Mouse (Mus musculus): ENCODE measurements around the gene Tmem132c. TPM values are rescaled to one million over a fixed set of nuclear protein-coding genes. Genes with fewer than 3 reads are reported as not detected.

Gene Tmem132c
- polyA plus RNA-seq, 1 experiment from 2014 or later, result 4.8 TPM

DNA sequence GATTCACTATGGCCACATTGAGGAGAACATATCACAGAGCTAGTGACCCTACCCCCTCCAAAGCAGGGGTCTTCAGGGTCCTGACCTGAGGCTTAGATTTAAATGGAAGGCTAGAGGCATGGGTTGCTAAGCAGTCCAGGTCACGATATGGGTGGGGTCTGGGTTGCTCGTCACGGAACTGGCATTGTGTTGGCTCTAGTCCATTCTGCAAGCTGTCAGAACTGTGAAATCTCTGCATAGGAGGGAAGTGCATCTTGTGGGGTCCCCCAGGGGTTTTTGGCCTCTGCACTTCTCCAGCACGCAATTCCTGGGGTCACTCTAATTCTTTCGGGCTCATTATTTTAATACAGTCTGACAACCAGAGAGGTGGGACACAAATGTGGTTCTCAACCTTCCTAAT lies 55.9 kb downstream of the Tmem132c start:
- Histone ChIP-seq H3K4me2 (ENCODE audit: low read length) (no peak overlapping the region), H3K4me1 (replicated peaks; ENCODE audit: control insufficient read depth, insufficient read depth, low read length) (peaks cover 8% of the 10 kb centered on the region), H3K4me3 (replicated peaks; ENCODE audit: low read length) (no peak overlapping the region), H3K36me3 (ENCODE audit: control insufficient read depth, insufficient read depth) (no peaks in the 10 kb centered on the region), H3K9me3 (ENCODE audit: control insufficient read depth, low read length) (no peaks in the 10 kb centered on the region), H3K9ac (replicated peaks; ENCODE audit: low read depth, low read length) (no peak overlapping the region), H3K27ac (ENCODE audit: low read length) (no peak overlapping the region), H3K27me3 (replicated peaks; ENCODE audit: control insufficient read depth, insufficient read depth, low read length) (no peaks in the 10 kb centered on the region)
- ATAC-seq, result no peak
- 32% methylated on average over 5 of the region's 5 CpGs for WGBS

DNA sequence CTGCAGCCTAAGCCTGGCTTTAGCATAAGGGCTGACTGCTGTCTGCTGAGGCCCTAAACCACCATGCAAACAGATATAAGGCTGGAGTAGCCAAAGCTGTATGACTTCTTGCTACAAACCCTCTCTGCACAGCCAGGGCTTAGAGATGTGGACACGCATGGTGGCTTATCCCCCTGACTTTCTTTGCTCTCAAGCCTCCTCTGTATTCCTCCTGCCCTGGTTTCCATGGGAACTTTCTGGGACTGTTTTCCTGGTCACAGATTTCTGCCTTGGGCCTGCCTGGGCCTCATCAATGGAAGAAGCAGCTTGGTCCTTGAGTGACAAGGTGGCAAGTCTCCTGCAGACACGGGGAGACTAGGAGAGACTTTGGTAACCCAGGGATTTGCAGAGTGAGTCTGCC lies 56.5 kb downstream of the Tmem132c start:
- H3K27me3 ChIP-seq (replicated peaks; ENCODE audit: control insufficient read depth, insufficient read depth, low read length), result no peaks in the 10 kb centered on the region
- no peak overlapping the region for H3K4me2 ChIP-seq (ENCODE audit: low read length)
- WGBS, result 36% methylated on average over 2 of the region's 2 CpGs
- ATAC-seq, result no peak
- H3K4me1 ChIP-seq (replicated peaks; ENCODE audit: control insufficient read depth, insufficient read depth, low read length), result peaks cover 8% of the 10 kb centered on the region
- no peak overlapping the region for H3K4me3 ChIP-seq (replicated peaks; ENCODE audit: low read length)
- no peaks in the 10 kb centered on the region for H3K36me3 ChIP-seq (ENCODE audit: control insufficient read depth, insufficient read depth)
- no peak overlapping the region for H3K27ac ChIP-seq (ENCODE audit: low read length)
- no peaks in the 10 kb centered on the region for H3K9me3 ChIP-seq (ENCODE audit: control insufficient read depth, low read length)
- no peak overlapping the region for H3K9ac ChIP-seq (replicated peaks; ENCODE audit: low read depth, low read length)

DNA sequence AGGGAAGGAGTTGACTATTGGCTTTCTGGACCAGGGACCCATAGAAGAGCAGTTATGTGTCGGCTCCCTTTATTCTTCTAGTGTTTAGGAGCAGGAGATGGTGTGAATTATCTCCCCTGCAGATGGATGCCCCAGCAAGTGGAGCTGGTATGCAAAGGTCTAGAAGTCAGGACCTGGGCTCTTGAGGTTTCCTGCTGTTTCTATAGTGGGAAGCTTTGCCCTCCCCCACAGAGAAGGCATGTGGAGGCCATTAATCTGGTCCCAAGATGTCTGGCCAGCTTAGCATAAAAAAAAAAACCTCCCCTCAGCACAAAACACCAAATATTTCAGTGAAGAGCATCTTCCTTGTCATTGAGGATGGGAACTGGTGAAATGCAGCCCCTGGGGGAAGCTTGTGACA lies 57.4 kb downstream of the Tmem132c start:
- H3K4me2 ChIP-seq (ENCODE audit: low read length), result no peak overlapping the region
- H3K9ac ChIP-seq (replicated peaks; ENCODE audit: low read depth, low read length), result no peak overlapping the region
- 38% methylated on average over 1 of the region's 1 CpGs for WGBS
- no peak overlapping the region for H3K4me3 ChIP-seq (replicated peaks; ENCODE audit: low read length)
- no peaks in the 10 kb centered on the region for H3K27me3 ChIP-seq (replicated peaks; ENCODE audit: control insufficient read depth, insufficient read depth, low read length)
- no peaks in the 10 kb centered on the region for H3K36me3 ChIP-seq (ENCODE audit: control insufficient read depth, insufficient read depth)
- peaks cover 8% of the 10 kb centered on the region for H3K4me1 ChIP-seq (replicated peaks; ENCODE audit: control insufficient read depth, insufficient read depth, low read length)
- no peak overlapping the region for H3K27ac ChIP-seq (ENCODE audit: low read length)
- H3K9me3 ChIP-seq (ENCODE audit: control insufficient read depth, low read length), result no peaks in the 10 kb centered on the region
- ATAC-seq, result no peak

DNA sequence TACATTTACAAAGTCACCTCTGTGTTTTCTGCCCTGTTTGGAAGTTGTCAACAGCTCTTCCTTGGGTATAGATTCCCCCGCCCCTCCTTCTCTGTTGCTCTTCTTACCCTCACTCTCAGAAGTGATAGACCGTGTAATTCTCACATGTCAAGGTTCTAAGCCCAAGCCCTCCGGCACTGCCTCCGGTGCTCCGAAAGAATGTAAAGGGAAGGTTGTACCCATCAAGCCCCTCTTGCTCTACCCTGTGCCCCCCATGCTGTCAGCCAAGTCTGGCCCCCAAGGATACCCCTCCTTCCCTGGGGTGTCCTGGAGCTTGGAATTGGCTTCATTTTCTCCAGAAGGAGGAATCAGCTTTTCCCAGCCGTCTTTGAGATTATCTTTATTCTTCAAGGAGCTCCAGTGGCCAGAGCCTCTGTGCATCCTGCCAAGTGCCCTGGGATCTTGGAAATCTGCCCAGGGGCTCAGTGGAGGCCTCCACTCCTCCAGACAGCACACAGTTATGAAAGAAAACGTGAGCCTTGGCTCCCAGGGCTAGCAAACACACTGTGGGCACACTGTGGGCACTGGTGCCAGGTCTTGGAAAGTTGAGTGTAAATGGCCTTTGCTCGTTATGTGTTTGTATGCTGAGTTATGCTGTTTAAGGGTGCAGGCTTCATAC lies 59.1 kb downstream of the Tmem132c start:
- no peak overlapping the region for H3K4me2 ChIP-seq (ENCODE audit: low read length)
- no peak overlapping the region for H3K4me3 ChIP-seq (replicated peaks; ENCODE audit: low read length)
- no peaks in the 10 kb centered on the region for H3K27me3 ChIP-seq (replicated peaks; ENCODE audit: control insufficient read depth, insufficient read depth, low read length)
- no peaks in the 10 kb centered on the region for H3K36me3 ChIP-seq (ENCODE audit: control insufficient read depth, insufficient read depth)
- H3K9ac ChIP-seq (replicated peaks; ENCODE audit: low read depth, low read length), result no peak overlapping the region
- peaks cover 8% of the 10 kb centered on the region for H3K4me1 ChIP-seq (replicated peaks; ENCODE audit: control insufficient read depth, insufficient read depth, low read length)
- ATAC-seq, result peak; percentile 75
- WGBS, result 25% methylated on average over 8 of the region's 8 CpGs
- no peaks in the 10 kb centered on the region for H3K9me3 ChIP-seq (ENCODE audit: control insufficient read depth, low read length)
- no peak overlapping the region for H3K27ac ChIP-seq (ENCODE audit: low read length)

DNA sequence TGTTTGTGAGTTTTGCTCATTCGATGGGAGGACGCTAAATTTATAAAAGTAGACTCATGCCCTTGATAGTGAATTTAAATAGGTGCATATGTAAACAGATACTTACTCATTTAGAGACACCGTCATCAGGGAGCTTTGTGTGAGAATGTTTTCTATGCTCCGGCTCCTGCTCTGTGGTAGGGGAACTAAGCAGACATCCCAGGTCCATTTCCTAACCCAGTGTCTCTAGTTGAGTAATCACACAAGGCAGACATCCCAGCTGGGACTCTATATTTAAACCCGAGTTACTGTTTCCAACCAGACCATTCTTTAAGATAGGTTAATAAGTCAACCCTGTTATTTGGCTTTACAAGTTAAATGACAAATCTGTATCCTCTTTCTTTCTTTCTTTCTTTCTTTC lies 63.7 kb downstream of the Tmem132c start:
- Histone ChIP-seq H3K4me1 (replicated peaks; ENCODE audit: control insufficient read depth, insufficient read depth, low read length) (peaks cover 8% of the 10 kb centered on the region), H3K4me2 (ENCODE audit: low read length) (no peak overlapping the region), H3K4me3 (replicated peaks; ENCODE audit: low read length) (no peak overlapping the region), H3K9me3 (ENCODE audit: control insufficient read depth, low read length) (no peaks in the 10 kb centered on the region), H3K27me3 (replicated peaks; ENCODE audit: control insufficient read depth, insufficient read depth, low read length) (no peaks in the 10 kb centered on the region), H3K27ac (ENCODE audit: low read length) (no peak overlapping the region), H3K9ac (replicated peaks; ENCODE audit: low read depth, low read length) (no peak overlapping the region), H3K36me3 (ENCODE audit: control insufficient read depth, insufficient read depth) (no peaks in the 10 kb centered on the region)
- 71% methylated on average over 5 of the region's 5 CpGs for WGBS
- no peak for ATAC-seq

DNA sequence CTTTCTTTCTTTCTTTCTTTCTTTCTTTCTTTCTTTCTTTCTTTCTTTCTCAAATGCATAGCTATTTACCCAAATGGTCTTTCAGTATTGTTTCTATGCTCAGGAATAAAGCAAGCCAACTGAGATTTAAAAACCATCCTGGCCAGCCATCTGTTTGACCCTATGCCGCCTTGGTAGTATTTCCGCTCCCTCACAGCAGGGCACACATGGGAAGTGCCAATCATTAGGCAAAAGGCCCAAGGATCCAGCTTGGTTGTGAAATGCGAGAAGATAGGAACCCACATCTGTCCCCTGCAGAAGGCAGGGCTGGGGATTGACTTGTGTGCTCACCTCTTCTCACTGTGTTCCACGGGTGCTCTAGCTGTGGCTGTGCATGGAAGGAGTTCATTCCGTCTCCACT lies 64.1 kb downstream of the Tmem132c start:
- H3K9me3 ChIP-seq (ENCODE audit: control insufficient read depth, low read length), result no peaks in the 10 kb centered on the region
- no peaks in the 10 kb centered on the region for H3K27me3 ChIP-seq (replicated peaks; ENCODE audit: control insufficient read depth, insufficient read depth, low read length)
- no peak overlapping the region for H3K4me2 ChIP-seq (ENCODE audit: low read length)
- ATAC-seq, result no peak
- no peak overlapping the region for H3K4me3 ChIP-seq (replicated peaks; ENCODE audit: low read length)
- no peaks in the 10 kb centered on the region for H3K36me3 ChIP-seq (ENCODE audit: control insufficient read depth, insufficient read depth)
- H3K27ac ChIP-seq (ENCODE audit: low read length), result no peak overlapping the region
- peaks cover 4% of the 10 kb centered on the region for H3K4me1 ChIP-seq (replicated peaks; ENCODE audit: control insufficient read depth, insufficient read depth, low read length)
- 45% methylated on average over 5 of the region's 5 CpGs for WGBS
- no peak overlapping the region for H3K9ac ChIP-seq (replicated peaks; ENCODE audit: low read depth, low read length)

DNA sequence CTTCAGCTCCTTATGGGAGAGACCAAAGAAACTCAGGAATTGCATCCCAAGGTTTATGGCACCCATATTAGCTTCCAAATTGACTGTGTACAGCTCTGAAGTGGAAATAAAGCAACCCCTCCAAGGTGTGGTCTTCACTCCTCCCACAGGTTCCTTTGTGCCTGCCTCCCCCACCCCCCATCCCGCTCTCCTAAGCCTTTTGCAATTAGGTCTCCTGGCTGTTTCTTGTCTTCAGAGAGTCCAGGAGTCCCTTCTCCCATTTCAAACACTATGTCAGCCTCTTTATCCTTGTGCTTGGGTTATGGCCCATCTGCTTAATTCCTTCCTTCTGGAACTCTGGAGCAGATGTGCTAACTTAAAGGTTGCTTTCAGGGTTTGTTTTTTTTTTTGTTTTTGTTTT lies 65.1 kb downstream of the Tmem132c start:
- H3K9ac ChIP-seq (replicated peaks; ENCODE audit: low read depth, low read length), result no peak overlapping the region
- H3K36me3 ChIP-seq (ENCODE audit: control insufficient read depth, insufficient read depth), result no peaks in the 10 kb centered on the region
- no peaks in the 10 kb centered on the region for H3K4me1 ChIP-seq (replicated peaks; ENCODE audit: control insufficient read depth, insufficient read depth, low read length)
- 35% methylated on average over 1 of the region's 1 CpGs for WGBS
- H3K27me3 ChIP-seq (replicated peaks; ENCODE audit: control insufficient read depth, insufficient read depth, low read length), result no peaks in the 10 kb centered on the region
- no peaks in the 10 kb centered on the region for H3K9me3 ChIP-seq (ENCODE audit: control insufficient read depth, low read length)
- no peak overlapping the region for H3K4me3 ChIP-seq (replicated peaks; ENCODE audit: low read length)
- ATAC-seq, result no peak
- H3K27ac ChIP-seq (ENCODE audit: low read length), result no peak overlapping the region
- H3K4me2 ChIP-seq (ENCODE audit: low read length), result no peak overlapping the region

DNA sequence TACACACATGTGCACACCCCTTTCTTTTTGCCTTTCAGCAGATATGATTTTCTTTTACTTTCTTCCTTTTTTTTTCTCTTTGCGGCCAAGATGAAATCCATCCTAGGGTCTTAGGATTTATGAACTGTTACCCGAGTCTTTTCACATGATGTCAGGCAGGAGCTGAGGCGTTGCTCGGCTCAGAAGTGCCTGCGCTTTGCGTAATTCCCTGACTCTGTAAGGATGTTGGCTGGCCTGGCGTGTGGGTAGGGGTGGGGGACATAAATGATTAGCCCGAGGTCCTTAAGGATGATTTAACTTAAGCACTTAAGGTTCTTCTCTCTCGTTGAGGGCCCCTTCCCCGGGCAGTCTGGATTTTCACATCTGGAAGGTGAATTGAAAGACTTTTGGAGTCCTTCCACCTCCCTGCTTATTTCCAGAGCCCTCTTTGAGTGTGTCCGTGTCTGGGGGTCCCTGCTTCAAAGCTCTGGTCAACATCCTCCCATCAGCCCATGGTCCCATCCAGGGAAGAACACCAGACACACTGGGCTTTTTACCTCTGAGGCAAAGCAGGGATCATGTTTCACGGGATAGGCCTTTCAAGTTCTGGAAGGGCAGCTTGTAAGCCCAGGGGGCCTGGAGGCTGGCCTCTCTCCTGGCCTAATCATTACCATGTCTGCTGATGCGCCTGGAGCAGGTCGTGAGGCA lies 68.9 kb downstream of the Tmem132c start:
- no peak for ATAC-seq
- WGBS, result 52% methylated on average over 14 of the region's 14 CpGs
- H3K27me3 ChIP-seq (replicated peaks; ENCODE audit: control insufficient read depth, insufficient read depth, low read length), result no peaks in the 10 kb centered on the region

DNA sequence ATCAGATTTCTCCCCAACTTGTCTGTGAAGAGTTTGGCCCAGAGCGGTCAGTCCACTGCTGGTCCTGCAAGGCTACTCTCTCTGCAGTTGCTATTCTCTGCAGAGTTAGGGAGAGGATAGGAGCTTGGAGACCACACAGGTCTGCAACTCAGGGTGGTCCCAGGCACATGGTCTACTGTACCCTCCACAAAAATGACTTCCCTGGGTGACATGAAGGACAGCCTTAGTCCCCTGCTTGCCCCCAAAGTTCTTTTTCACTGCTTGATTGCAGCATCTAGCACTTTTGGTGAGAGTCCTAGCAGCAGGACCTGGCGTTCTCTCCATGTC lies 69.4 kb downstream of the Tmem132c start:
- Histone ChIP-seq H3K36me3 (ENCODE audit: control insufficient read depth, insufficient read depth) (no peaks in the 10 kb centered on the region), H3K27ac (ENCODE audit: low read length) (no peak overlapping the region), H3K9ac (replicated peaks; ENCODE audit: low read depth, low read length) (no peak overlapping the region), H3K27me3 (replicated peaks; ENCODE audit: control insufficient read depth, insufficient read depth, low read length) (no peaks in the 10 kb centered on the region), H3K9me3 (ENCODE audit: control insufficient read depth, low read length) (no peaks in the 10 kb centered on the region), H3K4me3 (replicated peaks; ENCODE audit: low read length) (no peak overlapping the region), H3K4me1 (replicated peaks; ENCODE audit: control insufficient read depth, insufficient read depth, low read length) (no peaks in the 10 kb centered on the region), H3K4me2 (ENCODE audit: low read length) (no peak overlapping the region)
- ATAC-seq, result no peak
- 76% methylated on average over 2 of the region's 2 CpGs for WGBS

More for the DNA sequence above, 68.9 kb downstream of the Tmem132c start:
- Histone ChIP-seq H3K9me3 (ENCODE audit: control insufficient read depth, low read length) (no peaks in the 10 kb centered on the region), H3K4me2 (ENCODE audit: low read length) (no peak overlapping the region), H3K4me1 (replicated peaks; ENCODE audit: control insufficient read depth, insufficient read depth, low read length) (no peaks in the 10 kb centered on the region), H3K36me3 (ENCODE audit: control insufficient read depth, insufficient read depth) (no peaks in the 10 kb centered on the region), H3K9ac (replicated peaks; ENCODE audit: low read depth, low read length) (no peak overlapping the region), H3K4me3 (replicated peaks; ENCODE audit: low read length) (no peak overlapping the region), H3K27ac (ENCODE audit: low read length) (no peak overlapping the region)

DNA sequence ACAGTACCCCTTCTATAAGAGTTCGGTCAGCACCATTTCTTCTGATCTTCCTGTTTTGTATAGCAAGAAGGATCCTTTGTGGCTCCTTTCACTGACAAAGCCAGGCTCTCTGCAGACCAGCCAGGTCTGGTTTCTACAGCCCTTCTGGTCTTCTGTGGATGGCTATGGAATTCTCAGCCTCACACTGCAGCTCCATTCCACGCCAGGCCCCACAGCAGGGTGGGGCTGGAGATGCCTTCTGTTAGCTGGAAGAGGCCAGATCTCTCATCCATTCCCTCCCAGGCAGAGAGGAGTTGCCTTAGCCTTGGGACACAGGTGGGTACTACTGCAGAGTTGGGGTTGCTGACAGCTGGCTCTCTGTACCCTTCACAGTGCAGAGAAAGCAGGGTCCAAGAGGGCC lies 72.0 kb downstream of the Tmem132c start:
- Histone ChIP-seq H3K9ac (replicated peaks; ENCODE audit: low read depth, low read length) (no peak overlapping the region), H3K36me3 (ENCODE audit: control insufficient read depth, insufficient read depth) (no peaks in the 10 kb centered on the region), H3K4me3 (replicated peaks; ENCODE audit: low read length) (no peak overlapping the region), H3K4me2 (ENCODE audit: low read length) (no peak overlapping the region), H3K27me3 (replicated peaks; ENCODE audit: control insufficient read depth, insufficient read depth, low read length) (no peaks in the 10 kb centered on the region), H3K4me1 (replicated peaks; ENCODE audit: control insufficient read depth, insufficient read depth, low read length) (no peaks in the 10 kb centered on the region), H3K27ac (ENCODE audit: low read length) (no peak overlapping the region), H3K9me3 (ENCODE audit: control insufficient read depth, low read length) (no peaks in the 10 kb centered on the region)
- WGBS, result 81% methylated on average over 2 of the region's 2 CpGs
- no peak for ATAC-seq
